Mouse (Mus musculus): Measurements from ENCODE around the gene Zmynd15.

GRCm38 (mm10) chr11:70437426-70437825 is 21.8 kb upstream of the Zmynd15 start:
- TF ChIP-seq CTCF (IDR thresholded peaks at IDR 0.05; ENCODE audit: low read depth) (no peak), EP300 (IDR thresholded peaks at IDR 0.05; ENCODE audit: low read depth) (no peak)

Measured in heart, postnatal 0 days (tissue).